Mouse (Mus musculus): Measurements from ENCODE around the gene Tmco3. TPM values are rescaled to one million over a fixed set of nuclear protein-coding genes. Genes with fewer than 3 reads are reported as not detected.

Gene Tmco3
- total RNA-seq (2021): 10 to 100 TPM; 20.7 to 24.3 TPM
- long read RNA-seq, experiment 1, full-length matches to known transcripts: 11 of 31 reads
- long read RNA-seq, experiment 1, partial matches to known transcripts: 0 of 31 reads
- long read RNA-seq, experiment 1, other reads (novel, unspliced or antisense): 20 of 31 reads
- long read RNA-seq, experiment 2, full-length matches to known transcripts: 11 of 27 reads
- long read RNA-seq, experiment 2, partial matches to known transcripts: 0 of 27 reads
- long read RNA-seq, experiment 2, other reads (novel, unspliced or antisense): 16 of 27 reads

DNA sequence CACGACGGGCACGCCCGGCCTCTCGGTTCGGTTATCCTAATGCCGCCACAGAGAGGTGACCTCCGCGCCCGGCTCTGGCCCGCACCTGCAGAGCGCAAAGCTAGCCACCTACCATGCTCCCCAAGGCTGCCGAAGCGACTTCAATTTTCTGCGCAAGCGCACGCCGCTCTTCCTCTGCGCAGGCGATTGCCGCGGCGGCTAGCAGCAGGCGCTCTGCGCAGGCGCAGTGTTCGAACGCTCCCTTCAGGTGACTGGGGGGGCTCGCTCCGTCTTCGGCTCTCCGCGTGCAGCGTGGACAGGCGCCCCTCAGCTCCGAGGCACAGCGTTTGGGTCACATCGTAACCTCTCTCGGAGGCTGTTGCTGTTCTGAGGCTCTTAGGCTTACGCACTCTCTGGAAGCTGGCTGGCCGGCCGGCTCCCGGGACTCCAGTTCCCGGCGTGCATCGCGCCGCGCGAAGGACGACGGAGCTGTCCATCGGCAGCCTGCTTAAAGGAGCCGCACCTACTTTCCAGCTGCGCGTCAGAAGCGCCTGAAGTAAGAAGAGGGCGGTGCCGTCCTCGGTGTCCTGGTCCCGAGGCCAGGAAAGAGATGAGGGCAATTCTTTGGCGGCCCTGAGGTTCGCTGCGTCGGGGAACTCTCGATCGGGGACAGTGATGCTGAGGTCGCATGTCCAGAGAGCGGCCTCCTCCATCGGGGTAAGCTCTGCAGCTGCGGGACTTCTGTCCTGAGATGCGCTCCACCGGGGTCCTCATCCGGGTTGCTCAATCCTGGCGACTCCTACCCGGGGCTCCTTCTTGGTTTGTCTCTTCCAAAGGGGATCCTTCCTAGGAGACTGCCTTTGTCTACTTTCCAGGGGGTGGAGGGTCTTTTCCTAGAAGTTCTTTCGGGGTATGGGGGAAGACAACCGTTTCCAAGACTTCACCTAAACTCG lies at the start of gene Tmco3, which contains the start of gene Dcun1d2:
Gene Tmco3, plus strand, starts transcription at position 499 of the 932 bp plus-strand sequence.
Gene Dcun1d2, minus strand, starts transcription at position 440 of the 932 bp plus-strand sequence.
- peak; percentile 95 for DNase-seq

DNA sequence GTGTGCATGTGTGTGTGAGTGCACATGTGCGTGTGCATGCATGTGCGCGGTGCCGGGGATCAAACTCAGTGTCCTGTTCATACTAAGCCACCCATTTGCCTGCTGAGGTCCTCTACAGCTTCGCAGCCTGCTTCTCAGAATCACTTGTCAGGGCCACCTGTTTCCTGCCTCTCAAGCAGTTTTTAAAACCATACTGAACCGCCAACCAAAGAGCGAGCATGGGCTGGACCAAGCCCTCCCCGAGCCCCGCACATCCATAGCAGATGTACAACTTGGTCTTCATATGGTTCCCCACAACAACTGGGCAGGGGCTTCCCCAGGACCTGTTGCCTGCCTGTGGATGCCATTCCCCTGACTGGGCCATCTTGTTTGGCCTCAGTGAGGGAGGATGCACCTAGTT lies 47.9 kb upstream of the Tmco3 start:
- DNase-seq: no peak

DNA sequence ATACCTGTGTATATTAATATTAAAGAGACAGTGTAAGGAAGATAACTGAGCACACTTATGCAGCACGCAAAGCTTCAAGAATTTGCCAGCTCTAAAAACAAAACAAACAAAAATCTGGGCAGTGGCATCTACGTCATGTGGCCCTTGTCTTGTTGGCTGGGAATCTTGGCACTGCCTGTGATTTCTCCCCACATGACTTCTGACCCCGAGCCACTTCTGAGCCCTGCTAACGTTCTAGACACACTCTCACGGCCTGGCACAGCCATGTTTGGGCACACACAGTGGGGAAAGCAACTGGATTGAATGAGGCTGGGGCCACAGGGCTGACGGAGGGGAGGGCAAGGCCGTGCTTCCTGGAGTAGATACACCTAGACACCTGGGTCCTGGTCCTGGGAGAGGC lies 47.3 kb upstream of the Tmco3 start:
- DNase-seq: peak; percentile 39

DNA sequence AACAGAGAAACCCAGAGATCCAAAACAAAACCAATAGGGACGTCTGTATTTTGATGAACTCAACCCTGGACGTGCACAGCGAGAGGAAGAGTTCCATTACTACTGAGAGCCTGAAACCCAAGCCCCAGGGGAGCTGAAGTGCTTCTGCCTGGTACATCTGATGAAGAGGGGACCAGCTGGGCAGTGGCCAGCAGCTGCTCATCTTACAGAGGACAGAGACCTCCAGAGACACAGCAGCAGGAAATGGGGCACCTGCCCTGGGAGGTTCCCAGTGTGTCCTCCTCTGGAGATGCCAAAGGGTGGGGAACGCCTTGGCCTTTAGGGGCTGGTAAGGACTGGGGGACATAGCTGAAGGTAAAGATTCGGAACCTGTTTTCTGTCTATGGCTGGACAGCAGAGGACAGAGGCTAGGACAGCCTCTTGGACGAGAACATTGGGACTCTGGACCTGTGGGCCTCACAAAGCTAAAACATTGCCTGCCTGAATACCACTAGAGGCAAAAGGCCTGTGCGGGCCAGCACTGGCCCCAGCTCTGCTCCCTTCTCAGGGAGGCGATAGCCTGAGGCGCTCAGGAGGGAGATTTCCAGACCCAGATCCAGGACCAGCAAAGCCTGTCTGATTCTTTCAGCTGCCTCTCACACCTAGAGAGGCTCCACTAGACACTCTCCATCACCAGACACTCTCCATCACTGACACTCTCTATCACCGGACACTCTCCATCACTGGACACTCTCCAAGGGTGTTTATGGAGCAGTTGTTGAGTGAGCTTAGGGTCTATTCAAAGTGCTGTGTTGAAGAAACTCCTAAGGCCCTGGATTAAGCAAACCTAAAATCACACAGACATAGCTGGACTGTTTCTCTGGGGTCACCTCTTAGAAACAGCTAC lies 44.8 kb upstream of the Tmco3 start:
- DNase-seq: no peak

DNA sequence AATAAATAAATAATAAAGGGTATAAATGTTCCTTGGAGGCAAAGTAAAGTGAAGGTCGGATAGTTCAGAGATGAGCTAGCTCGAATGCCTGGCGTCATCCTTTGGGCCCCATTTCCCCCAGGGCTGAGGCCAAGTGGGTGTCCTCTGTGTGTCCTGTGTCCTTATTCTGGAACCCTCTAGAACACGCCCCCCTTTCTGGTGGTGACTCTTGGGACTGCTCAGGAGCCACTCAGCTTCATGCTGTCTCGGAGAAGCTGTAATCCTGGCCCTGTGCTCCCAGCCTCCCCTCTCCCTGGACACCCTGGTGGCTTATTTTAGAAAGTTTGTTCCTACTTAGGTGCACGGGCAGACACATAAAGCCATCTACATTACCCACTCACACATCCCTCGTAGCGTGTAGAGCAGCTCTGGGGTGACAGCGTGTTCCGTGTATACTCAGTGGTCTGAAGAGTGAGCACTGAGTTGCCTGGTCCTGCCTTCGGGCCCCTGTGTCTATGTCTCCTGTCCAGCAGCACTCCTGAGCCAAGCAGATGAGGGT lies 43.6 kb upstream of the Tmco3 start:
- DNase-seq: no peak

DNA sequence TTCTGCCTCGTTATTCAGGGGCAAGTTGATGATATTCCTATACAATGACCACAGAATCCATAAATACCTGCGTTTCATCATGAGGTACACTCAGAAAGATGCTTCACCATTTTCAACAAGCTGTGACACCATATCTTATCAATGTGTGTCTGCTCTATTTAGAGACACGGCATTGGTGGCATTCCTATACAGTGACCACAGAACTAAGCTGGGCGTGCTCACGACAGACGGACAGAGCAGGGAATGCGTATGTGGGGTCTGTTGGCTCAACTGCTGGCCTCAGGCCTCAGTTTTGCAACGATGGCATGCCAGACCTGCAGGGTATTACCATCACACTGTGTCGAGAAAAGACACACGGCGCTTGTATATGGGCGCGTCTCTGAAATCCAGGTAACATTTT lies 35.2 kb upstream of the Tmco3 start:
- no peak for DNase-seq

DNA sequence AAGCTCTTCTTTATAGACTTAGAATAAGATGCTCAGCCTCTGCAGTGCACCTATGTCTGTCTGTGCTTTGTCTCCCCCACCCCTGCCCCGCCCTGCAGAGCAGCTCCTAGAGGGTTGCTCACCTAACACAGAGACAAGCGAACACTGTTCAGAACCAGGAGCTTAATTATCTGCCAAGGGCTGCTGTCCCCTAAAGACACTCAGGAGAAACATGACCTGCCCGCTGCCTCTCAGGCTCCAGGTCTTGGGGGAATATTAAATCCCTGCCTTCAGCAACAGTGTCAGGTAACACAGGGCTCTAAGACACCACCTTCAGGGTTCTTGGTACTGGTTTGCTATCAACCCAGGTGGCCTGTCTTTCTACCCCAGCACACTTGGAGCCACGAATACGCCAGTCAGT lies 34.6 kb upstream of the Tmco3 start:
- no peak for DNase-seq

DNA sequence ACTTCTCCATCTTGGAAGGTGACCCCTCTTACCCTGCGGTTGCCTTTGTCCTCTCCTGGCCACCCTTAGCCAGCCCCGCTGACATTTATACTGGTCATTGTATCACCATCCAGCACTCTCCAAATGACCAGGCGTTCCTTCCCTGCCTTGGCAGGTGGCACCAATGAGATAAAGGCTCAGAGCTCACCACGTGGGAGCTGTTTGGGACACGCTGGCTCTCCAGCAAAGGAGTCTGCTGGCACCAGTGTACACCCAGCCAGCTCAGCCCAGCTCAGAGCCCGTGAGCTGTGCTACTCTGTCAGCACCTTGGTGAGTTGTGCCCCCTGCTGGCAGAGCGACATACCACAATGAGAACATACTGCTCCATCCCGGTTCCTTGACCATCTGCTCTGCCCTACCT lies 34.0 kb upstream of the Tmco3 start, which contains the start of gene Adprhl1:
Gene Adprhl1, minus strand, starts transcription at position 144 of the 400 bp plus-strand sequence.
- peak; percentile 86 for DNase-seq

DNA sequence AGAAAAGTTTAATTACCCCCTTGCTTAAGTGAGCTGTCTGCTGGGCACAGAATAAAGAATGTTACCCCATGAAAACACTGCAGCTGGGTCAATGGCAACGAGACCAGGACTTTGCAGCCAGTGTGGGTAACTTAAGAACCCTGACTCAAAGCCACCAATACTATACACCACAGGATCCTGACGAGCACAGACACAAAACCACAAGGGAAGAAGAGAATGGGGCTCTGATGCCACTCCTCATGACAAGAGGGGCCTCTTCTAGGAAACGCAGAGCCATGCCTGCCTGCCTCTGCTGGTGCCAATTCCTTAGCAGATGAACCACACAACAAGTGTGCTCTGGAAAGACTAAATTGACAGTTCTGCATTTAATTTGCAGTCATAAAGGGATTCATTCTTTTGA lies 24.6 kb upstream of the Tmco3 start:
- no peak for DNase-seq

DNA sequence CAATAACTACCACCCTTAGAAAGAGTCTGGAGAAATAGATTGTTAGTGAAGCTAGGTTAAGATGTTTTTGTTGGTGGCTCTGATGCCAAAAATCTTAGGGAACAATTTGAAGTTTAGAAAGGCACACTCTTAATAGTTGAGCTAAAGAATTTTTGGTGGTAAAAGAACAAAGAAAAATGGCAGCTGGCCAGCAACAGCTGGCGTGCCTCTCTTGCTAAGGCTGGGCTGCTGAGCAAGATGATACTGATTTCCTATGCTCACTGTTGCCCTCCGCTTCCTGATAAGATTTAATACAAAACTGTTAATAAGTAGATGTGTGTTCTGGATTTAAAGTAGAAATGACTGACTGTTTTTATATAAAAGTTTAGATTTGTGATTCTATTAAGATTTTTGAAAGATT lies 20.4 kb upstream of the Tmco3 start:
- DNase-seq: no peak

DNA sequence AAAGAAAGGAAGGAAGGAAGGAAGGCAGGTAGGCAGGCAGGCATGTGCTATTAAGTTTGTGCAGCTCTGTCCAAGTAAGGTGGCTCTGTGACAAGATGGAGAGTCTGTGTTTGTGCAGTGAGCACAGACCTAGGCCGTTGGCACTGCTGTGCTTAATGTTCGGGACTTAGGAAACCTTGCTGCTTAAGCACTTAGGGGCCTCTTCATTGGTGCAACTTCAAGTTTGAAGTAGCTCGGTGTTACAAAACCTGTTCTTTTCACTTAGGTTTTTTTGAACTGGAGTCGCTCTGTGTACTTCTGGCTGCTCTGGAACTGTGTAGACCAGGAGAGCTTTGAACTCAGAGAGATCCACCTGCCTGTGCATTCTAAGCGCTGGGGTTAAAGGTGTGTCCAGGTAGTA lies 15.2 kb upstream of the Tmco3 start:
- DNase-seq: no peak

DNA sequence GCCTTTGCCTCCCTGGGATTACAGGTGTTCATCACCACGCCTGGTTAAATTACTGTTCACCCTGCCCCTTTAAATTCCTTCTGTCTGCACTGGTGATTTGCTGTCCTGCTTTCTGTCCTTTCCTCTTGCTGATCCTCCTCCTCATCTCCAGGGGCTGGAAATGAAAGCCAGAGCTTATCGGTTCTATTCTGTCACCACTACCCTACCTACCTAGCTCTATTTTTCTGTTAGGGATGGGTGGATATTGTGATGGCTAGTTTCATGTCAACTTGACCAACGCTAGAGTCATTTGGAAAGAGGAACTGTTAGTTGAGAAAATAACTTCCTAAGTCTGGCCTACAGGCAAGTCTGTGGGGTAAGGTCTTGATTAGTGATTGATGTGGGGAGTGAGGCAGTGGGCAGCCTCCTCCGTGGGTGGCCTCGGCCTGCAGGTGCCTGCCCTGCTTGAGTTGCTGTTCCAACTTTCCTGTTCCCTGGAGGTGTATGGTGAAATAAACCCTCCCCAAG lies 11.0 kb upstream of the Tmco3 start:
- no peak for DNase-seq

DNA sequence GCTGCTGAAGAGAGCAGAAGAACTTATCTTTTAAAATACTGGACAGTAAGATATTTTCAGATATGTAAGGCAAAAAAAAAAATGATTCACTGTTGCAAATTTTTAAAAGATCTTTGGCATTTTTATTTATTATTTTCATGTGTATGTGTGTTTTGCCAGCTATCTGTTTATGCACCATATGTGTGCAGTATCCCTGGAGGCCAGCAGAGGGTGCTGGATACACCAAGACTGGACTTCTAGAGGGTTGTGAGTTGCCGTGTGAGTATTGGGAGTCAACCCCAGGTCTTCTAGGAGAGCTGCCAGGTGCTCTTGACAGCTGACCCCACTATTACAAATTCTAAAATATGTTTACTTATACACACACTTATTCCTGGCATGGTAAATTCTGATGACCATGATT lies 4.8 kb upstream of the Tmco3 start:
- DNase-seq: no peak

DNA sequence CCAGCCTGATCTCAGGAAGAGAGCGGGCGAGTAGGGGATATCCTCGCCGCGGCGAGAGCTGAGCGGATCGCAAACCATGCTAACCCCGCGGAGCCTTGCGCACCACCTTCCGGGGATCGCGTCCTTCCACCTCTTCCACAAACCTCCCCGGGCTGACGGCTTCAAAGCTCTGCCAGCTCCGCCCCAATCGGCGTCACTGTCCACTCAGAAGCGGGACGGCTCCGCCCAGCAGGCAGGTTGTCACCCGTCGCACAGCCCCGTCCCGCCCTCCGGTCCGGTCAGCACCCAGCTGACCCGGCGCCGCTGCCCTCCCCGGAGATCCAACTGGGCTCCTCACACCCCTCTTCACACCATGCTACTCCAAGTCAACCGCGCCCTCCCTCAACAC lies 692 bp upstream of the Tmco3 start:
- DNase-seq: peak; percentile 95

DNA sequence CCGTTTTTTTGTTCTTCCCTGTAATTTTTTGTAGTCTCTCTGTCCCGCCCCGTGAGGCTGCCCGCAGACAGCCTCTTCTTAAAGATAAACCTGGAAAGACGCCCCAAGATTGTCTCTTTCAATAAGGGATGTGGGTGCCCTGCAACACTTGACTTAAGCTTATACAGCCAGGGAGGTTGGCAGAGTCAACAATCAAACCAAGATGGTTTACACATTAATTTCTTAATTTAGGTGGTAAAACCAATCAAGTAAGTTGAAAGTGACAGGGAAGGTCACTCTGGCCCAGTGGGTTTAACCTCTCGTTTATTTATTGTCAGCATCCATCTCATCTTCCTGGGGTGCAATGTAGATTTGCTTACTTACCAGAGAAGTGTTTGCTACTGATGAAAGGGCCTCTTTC lies 656 bp downstream of the Tmco3 start:
- DNase-seq: no peak

DNA sequence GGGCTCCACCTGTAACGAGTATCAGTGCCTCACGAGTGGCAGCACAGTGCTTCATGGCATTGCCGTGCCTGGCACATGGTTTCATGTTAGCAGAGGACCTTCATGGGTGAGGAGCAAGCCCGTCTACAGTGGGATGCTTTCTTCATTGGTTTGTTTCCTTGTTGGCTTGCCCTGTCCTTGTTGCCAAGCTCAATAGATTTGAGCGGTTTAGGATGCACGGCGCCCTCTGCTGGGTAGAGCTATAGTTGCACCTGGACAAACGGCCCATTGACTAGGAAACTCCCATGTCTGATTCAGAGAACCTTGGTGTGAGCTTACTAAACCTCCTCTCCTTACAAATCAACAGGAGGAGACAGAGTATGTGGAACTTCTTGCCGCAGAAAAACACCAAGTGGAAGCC lies 4.4 kb downstream of the Tmco3 start:
- peak; percentile 88 for DNase-seq

DNA sequence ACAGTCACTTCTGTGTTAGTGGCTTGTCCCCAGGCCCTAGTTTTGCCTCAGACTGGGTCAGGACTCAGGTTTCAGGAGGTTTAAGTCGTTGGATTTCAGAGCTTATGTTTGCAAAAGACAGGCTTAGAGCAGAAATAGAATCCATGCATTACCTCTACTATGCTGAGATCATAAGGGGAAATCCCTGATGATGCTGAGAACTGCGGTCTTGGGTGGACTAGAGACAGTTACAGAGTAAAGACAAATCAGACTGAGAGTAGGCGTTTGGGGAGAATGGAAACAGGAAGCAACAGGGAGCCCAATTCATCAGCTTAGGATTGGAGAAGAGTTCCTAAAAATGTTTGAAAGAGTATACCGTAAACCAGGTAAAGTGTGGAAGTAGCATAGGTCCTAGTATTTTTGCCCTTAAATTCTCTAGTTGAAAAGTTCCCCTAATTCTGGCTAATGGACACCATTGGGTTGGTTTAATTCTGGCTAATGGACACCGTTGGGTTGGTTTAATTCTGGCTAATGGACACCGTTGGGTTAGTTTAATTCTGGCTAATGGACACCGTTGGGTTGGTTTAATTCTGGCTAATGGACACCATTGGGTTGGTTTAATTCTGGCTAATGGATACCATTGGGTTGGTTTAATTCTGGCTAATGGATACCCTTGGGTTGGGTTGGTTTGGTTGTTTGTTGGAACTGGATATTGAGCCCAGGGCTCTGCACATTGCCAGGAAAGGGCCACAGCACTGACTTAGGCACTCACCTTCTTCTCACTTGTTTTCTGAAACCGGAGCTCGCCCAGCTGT lies 5.9 kb downstream of the Tmco3 start:
- no peak for DNase-seq

DNA sequence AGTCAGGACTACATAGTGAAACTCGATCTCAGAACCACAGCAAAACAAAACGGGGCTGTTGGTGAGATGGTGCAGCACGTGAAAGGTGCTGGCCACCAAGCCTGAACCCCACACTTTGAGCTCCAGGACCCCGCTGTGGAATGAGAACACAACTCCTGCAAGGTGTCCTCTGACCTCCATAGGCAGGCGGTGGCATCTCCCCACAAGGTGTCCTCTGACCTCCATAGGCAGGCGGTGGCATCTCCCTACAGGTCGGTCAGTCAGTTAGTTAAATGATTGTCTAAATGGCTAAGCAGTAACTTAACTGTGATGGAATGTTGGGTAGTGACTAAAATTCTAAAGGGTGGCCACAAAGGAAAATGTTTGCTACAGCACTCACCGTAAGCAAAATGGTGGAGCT lies 11.6 kb downstream of the Tmco3 start:
- DNase-seq: no peak

DNA sequence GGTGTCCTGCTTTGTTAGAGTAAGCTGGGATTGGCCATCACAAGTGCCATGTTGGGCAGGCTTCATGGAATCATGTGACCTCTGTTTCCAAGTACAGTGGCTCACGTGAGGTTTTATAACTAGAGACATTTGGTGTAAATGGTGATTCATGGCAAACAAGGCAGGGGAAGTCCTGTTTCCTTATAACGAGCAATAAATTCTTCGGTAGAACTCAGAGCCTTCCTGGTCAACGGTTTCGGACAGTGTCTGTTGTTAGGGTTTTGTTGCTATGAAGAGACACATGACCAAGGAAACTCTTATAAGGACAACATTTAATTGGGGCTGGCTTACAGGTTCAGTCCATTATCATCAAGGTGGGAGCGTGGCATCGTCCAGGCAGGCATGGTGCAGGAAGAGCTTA lies 13.0 kb downstream of the Tmco3 start:
- DNase-seq: no peak

DNA sequence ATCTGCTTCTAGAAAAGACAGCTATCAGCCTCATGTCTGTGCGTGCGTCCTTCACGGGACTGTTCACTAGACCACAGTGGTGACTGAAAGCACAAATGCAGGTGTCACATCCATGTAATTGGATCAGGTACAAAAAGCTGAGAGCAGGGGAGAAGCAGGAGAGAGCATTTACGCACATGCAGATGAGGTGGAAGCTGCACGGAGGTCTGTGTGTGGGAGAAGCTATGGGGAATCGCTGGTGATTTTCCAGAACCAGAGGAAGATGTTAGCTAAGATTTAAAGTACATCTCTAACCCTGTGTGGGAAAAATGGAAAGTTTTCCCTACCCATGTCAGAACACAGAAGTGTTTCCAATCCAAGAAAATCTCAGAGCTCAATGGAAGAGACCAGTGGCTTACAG lies 17.5 kb downstream of the Tmco3 start:
- DNase-seq: no peak

DNA sequence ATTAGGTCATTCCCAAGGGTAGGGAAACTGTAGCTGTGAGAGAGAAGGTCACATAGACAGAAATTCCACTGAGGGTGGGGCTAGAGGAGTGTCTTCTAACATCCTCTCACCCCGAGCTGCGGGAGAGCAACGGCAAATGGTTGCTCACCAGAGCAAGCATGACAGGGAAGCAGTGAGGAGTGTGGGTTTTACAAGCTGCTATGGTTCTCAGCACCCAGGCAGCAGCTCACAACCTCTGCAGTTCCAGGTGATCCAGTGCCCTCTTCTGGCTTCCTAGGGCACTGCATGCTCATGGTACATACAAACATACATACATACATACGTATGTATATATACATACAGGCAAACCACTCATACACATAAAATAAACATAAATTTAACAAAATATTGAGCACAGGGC lies 17.9 kb downstream of the Tmco3 start:
- DNase-seq: no peak

All from adrenal gland, postnatal 10 days (tissue).